Comparison of ENCODE assay signal across 28 mouse cellular contexts in the genomic region with DNA sequence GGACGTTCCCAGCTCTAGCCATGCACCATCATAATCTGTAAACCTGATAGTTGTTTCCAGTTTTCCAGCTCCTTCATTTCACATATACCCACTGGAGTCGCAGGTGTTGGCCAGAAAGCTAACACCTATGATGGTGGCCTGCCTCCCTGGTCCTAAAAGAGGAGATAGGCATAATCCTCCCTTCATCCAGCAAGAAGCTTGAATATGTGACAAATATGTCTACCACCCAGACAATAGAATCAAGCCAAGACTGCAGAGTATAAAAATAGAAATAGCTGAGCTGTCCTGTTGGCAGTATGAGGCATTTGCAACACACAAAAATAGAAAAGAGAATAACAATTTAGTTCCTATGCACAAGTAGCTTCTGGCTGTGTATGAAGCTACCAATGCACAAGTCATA.
DNase-seq lines count a peak whose midpoint lies in the region; ATAC-seq lines count a peak whose summit lies in the region.
"Had no signal": no experiment of that assay in that cellular context is flagged by ENCODE, and none has a peak within 500 bp of the region (broad histone marks: within the 10 kb centered on the region; RNA-seq: fewer than 3 reads in every experiment).

No protein-coding gene starts in this region.

- no peaks in the 10 kb centered on the region for H3K27me3 ChIP-seq in heart, embryonic 12.5 days (replicated peaks)
- no peaks in the 10 kb centered on the region for H3K27me3 ChIP-seq in heart, embryonic 13.5 days (replicated peaks)
- no peaks in the 10 kb centered on the region for H3K27me3 ChIP-seq in heart, embryonic 14.5 days (ENCODE audit: control insufficient read depth, insufficient read depth, low read length)
- H3K27me3 ChIP-seq: embryonic facial prominence, embryonic 13.5 days; forebrain, embryonic 15.5 days; hindbrain, embryonic 12.5 days; limb, embryonic 13.5 days; lung, embryonic 15.5 days; midbrain, embryonic 15.5 days; neural tube, embryonic 12.5 days had no signal

- H3K9ac ChIP-seq in heart, embryonic 12.5 days, result no peak overlapping the region
- H3K9ac ChIP-seq in heart, embryonic 13.5 days, result no peak overlapping the region
- no peak overlapping the region for H3K9ac ChIP-seq in heart, embryonic 14.5 days (ENCODE audit: low read length)
- H3K9ac ChIP-seq: embryonic facial prominence, embryonic 13.5 days; forebrain, embryonic 15.5 days; hindbrain, embryonic 12.5 days; limb, embryonic 13.5 days; lung, embryonic 15.5 days; midbrain, embryonic 15.5 days; neural tube, embryonic 12.5 days had no signal

- H3K27ac ChIP-seq in heart, embryonic 12.5 days (ENCODE audit: poor library complexity, severe bottlenecking), result no peak overlapping the region
- peak overlapping the region; percentile 53; the same call in 1 of the 2 replicates for H3K27ac ChIP-seq in heart, embryonic 13.5 days (replicated peaks)
- peak overlapping the region; percentile 15 to 54; a peak in 3 of 4 replicates for H3K27ac ChIP-seq in heart, embryonic 14.5 days (replicated peaks in 1 of 2; ENCODE audit: control insufficient read depth in 1 of 2, insufficient read depth in 1 of 2, low read depth in 2 of 2, low read length in 2 of 2)
- H3K27ac ChIP-seq: embryonic facial prominence, embryonic 13.5 days; forebrain, embryonic 10.5 days; forebrain, embryonic 15.5 days; hindbrain, embryonic 12.5 days; limb, embryonic 13.5 days; lung, embryonic 15.5 days; midbrain, embryonic 10.5 days; midbrain, embryonic 15.5 days; neural tube, embryonic 12.5 days; stomach, postnatal 0 days had no signal

- 62% methylated on average over 2 of the region's 2 CpGs for WGBS in heart, embryonic 12.5 days
- WGBS in heart, embryonic 13.5 days, result 56% methylated on average over 2 of the region's 2 CpGs
- 52% methylated on average over 2 of the region's 2 CpGs for WGBS in heart, embryonic 14.5 days

- peaks cover 12% of the 10 kb centered on the region; the same call in 1 of the 2 replicates for H3K4me1 ChIP-seq in heart, embryonic 12.5 days (replicated peaks)
- H3K4me1 ChIP-seq in heart, embryonic 13.5 days, result peaks cover 18% of the 10 kb centered on the region
- peaks cover 0 to 11% of the 10 kb centered on the region in 2 experiments; a peak in 2 of 4 replicates for H3K4me1 ChIP-seq in heart, embryonic 14.5 days (ENCODE audit: control insufficient read depth in 2 of 2, insufficient read depth in 2 of 2, low read length in 2 of 2)
- H3K4me1 ChIP-seq: limb, embryonic 13.5 days; lung, embryonic 15.5 days had no signal

- ATAC-seq in heart, embryonic 12.5 days (ENCODE audit: insufficient number of reproducible peaks, low FRiP score), result no peak
- ATAC-seq in heart, embryonic 13.5 days (ENCODE audit: extremely low read depth, insufficient number of reproducible peaks, low FRiP score, low TSS enrichment), result no peak
- no peak for ATAC-seq in heart, embryonic 14.5 days (ENCODE audit: insufficient number of reproducible peaks, insufficient read depth, low FRiP score, low read depth)
- ATAC-seq: forebrain, embryonic 15.5 days; intestine, embryonic 16.5 days; midbrain, embryonic 15.5 days; Patski had no signal

- no peak overlapping the region for H3K4me3 ChIP-seq in heart, embryonic 12.5 days
- H3K4me3 ChIP-seq in heart, embryonic 13.5 days, result no peak overlapping the region
- no peak overlapping the region for H3K4me3 ChIP-seq in heart, embryonic 14.5 days (ENCODE audit: control insufficient read depth in 1 of 2, insufficient read depth in 1 of 2, low read depth in 1 of 2, low read length in 2 of 2)
- H3K4me3 ChIP-seq: embryonic facial prominence, embryonic 13.5 days; forebrain, embryonic 10.5 days; forebrain, embryonic 15.5 days; hindbrain, embryonic 12.5 days; limb, embryonic 13.5 days; lung, embryonic 15.5 days; midbrain, embryonic 10.5 days; midbrain, embryonic 15.5 days; neural tube, embryonic 12.5 days had no signal

- H3K4me2 ChIP-seq in heart, embryonic 12.5 days, result no peak overlapping the region
- no peak overlapping the region for H3K4me2 ChIP-seq in heart, embryonic 13.5 days
- no peak overlapping the region for H3K4me2 ChIP-seq in heart, embryonic 14.5 days (ENCODE audit: low read length)
- H3K4me2 ChIP-seq: embryonic facial prominence, embryonic 13.5 days; forebrain, embryonic 15.5 days; hindbrain, embryonic 12.5 days; limb, embryonic 13.5 days; liver, embryonic 11.5 days; lung, embryonic 15.5 days; midbrain, embryonic 15.5 days; neural tube, embryonic 12.5 days had no signal

- no peaks in the 10 kb centered on the region for H3K36me3 ChIP-seq in heart, embryonic 12.5 days
- H3K36me3 ChIP-seq in heart, embryonic 13.5 days, result no peaks in the 10 kb centered on the region
- H3K36me3 ChIP-seq in heart, embryonic 14.5 days (ENCODE audit: control insufficient read depth, insufficient read depth, low read length), result no peaks in the 10 kb centered on the region
- H3K36me3 ChIP-seq: embryonic facial prominence, embryonic 13.5 days; forebrain, embryonic 10.5 days; forebrain, embryonic 15.5 days; hindbrain, embryonic 12.5 days; limb, embryonic 13.5 days; lung, embryonic 15.5 days; midbrain, embryonic 10.5 days; midbrain, embryonic 15.5 days; neural tube, embryonic 12.5 days had no signal

- H3K9me3 ChIP-seq in heart, embryonic 12.5 days (replicated peaks), result no peaks in the 10 kb centered on the region
- no peaks in the 10 kb centered on the region for H3K9me3 ChIP-seq in heart, embryonic 13.5 days
- no peaks in the 10 kb centered on the region for H3K9me3 ChIP-seq in heart, embryonic 14.5 days (ENCODE audit: control insufficient read depth, low read length)
- H3K9me3 ChIP-seq: embryonic facial prominence, embryonic 13.5 days; forebrain, embryonic 10.5 days; forebrain, embryonic 15.5 days; hindbrain, embryonic 12.5 days; limb, embryonic 13.5 days; lung, embryonic 15.5 days; midbrain, embryonic 10.5 days; midbrain, embryonic 15.5 days; neural tube, embryonic 12.5 days had no signal

- peak; percentile 78 for DNase-seq in heart, adult 11 months
- DNase-seq in heart, postnatal 4 days, result no peak
- DNase-seq in telencephalon, adult 2 months (ENCODE audit: low read depth, low spot score), result peak; percentile 44
- DNase-seq in testis, postnatal 14 days (ENCODE audit: low spot score), result no peak
- DNase-seq: adrenal gland, postnatal 10 days; cerebellum, adult 11-12 months; cerebellum, adult 9-11 months; gastrocnemius, postnatal 14 days; kidney, adult 9 months; kidney, postnatal 10 days; right cerebral cortex, adult 18-20 months; thymus, postnatal 4 days had no signal

Comparison
In these comparisons a context has a peak if more than half of its experiments do, and no peak if none do; other contexts are left out.
1. DNase-seq: peak in heart, adult 11 months (single experiment) and telencephalon, adult 2 months (single experiment); none in heart, postnatal 4 days (single experiment) and testis, postnatal 14 days (single experiment).